ENCODE assay signal across 16 mouse cellular contexts in genomic region chr17:33891357-33891756, GRCm38 (mm10). TPM values are rescaled to one million over a fixed set of nuclear protein-coding genes. Genes with fewer than 3 reads are reported as not detected.
"Had no signal": no experiment of that assay in that cellular context is flagged by ENCODE, and none has a peak within 500 bp of the region (broad histone marks: within the 10 kb centered on the region; RNA-seq: fewer than 3 reads in every experiment).

No protein-coding gene starts in this region.

- DNase-seq: midbrain, embryonic 14.5 days had no signal

- H3K27ac ChIP-seq: midbrain, embryonic 12.5 days; neural tube, embryonic 13.5 days; neural tube, embryonic 15.5 days had no signal

- H3K9me3 ChIP-seq: midbrain, embryonic 10.5 days; midbrain, embryonic 12.5 days; neural tube, embryonic 13.5 days; neural tube, embryonic 15.5 days had no signal

- H3K9ac ChIP-seq: lung, embryonic 14.5 days; midbrain, embryonic 12.5 days; neural tube, embryonic 13.5 days; neural tube, embryonic 15.5 days had no signal

- H3K27me3 ChIP-seq: neural tube, embryonic 13.5 days; neural tube, embryonic 15.5 days had no signal

- H3K36me3 ChIP-seq: neural tube, embryonic 13.5 days; neural tube, embryonic 15.5 days had no signal

RNA-seq across cellular contexts. Expression of gene Platr17, which starts 13.6 kb away (rescaled TPM):
- total RNA-seq: megakaryocyte-erythroid progenitor cell, adult 5-6 weeks had no signal
- polyA plus RNA-seq: midbrain, embryonic 14.5 days; neural tube, embryonic 11.5 days; small intestine, adult 2 months had no signal

RNA-seq across cellular contexts. Expression of gene Gm7029, which starts 17.7 kb away (rescaled TPM):
- total RNA-seq: megakaryocyte, adult 5-6 weeks; megakaryocyte-erythroid progenitor cell, adult 5-6 weeks had no signal
- polyA plus RNA-seq: lung, embryonic 14.5 days; lung, embryonic 16.5 days; midbrain, embryonic 10.5 days; midbrain, embryonic 12.5 days; midbrain, embryonic 14.5 days; midbrain, embryonic 16.5 days; myocyte; neural tube, embryonic 11.5 days; neural tube, embryonic 13.5 days; neural tube, embryonic 15.5 days; small intestine, adult 2 months; stomach, embryonic 14.5 days; stomach, embryonic 16.5 days; thymus, postnatal 0 days had no signal
